Mouse (Mus musculus) C2C12 (cell line): ENCODE results near the gene Klhl35. TPM values are rescaled to one million over a fixed set of nuclear protein-coding genes. Genes with fewer than 3 reads are reported as not detected.

Experiments
- H3K27me3 ChIP-seq: one replicate; pipeline ENCODE4 v1.6.1; 2011; ENCODE audit not compliant: control insufficient read depth, insufficient read depth, insufficient read length
- H3K36me3 ChIP-seq: one replicate; pipeline ENCODE4 v1.6.1; 2011; ENCODE audit not compliant: control insufficient read depth, insufficient read depth
- H3K4me3 ChIP-seq: one replicate; pipeline ENCODE4 v1.5.1; 2011; ENCODE audit warnings: mild to moderate bottlenecking, control low read depth; ENCODE audit not compliant: poor library complexity, insufficient read depth, severe bottlenecking
- H3K79me2 ChIP-seq: one replicate; pipeline ENCODE4 v1.6.1; 2011; ENCODE audit not compliant: control insufficient read depth, insufficient read depth
- H3K79me3 ChIP-seq: one replicate; pipeline ENCODE4 v1.6.1; 2011; ENCODE audit warnings: low read depth, control low read depth
- H3ac ChIP-seq: one replicate; pipeline ENCODE3; 2011; ENCODE audit warnings: low read depth; ENCODE audit not compliant: control insufficient read depth, insufficient read length
- CEBPB ChIP-seq: IDR thresholded peaks from one replicate; pipeline ENCODE4 v1.6.1; 2011; ENCODE audit warnings: low read depth, mild to moderate bottlenecking, control low read depth, moderate library complexity
- CTCF ChIP-seq: IDR thresholded peaks from one replicate; pipeline ENCODE4 v1.5.1; 2011; ENCODE audit not compliant: control insufficient read depth, insufficient read depth, insufficient read length
- FOSL1 ChIP-seq: IDR thresholded peaks from one replicate; pipeline ENCODE4 v1.8.0; 2011; ENCODE audit warnings: mild to moderate bottlenecking, low read length; ENCODE audit not compliant: poor library complexity, insufficient read depth, severe bottlenecking
- MAX ChIP-seq: IDR thresholded peaks from one replicate; pipeline ENCODE4 v1.6.1; 2011; ENCODE audit warnings: mild to moderate bottlenecking, control low read depth
- MYOD1 ChIP-seq: IDR thresholded peaks from one replicate; pipeline ENCODE4 v1.6.1; 2011; ENCODE audit warnings: low read depth; ENCODE audit not compliant: control insufficient read depth, insufficient read length
- MYOG ChIP-seq: IDR thresholded peaks from one replicate; pipeline ENCODE4 v1.6.1; 2011; ENCODE audit not compliant: control insufficient read depth, insufficient read length; ENCODE audit errors: extremely low read depth
- USF1 ChIP-seq: IDR thresholded peaks from one replicate; pipeline ENCODE4 v1.6.1; 2011; ENCODE audit warnings: low read depth, mild to moderate bottlenecking, control low read depth, moderate library complexity
- polyA plus RNA-seq: library from polyadenylated mRNA; unstranded; fragments of >200 nt; fragmentation: generic; extraction: Trizol; gene quantifications from one replicate; pipeline ENCODE4 v1.2.1, GENCODE M21; 2012; ENCODE audit warnings: missing spikeins

Klhl35 gene
- polyA plus RNA-seq, 1 experiment: not detected

DNA sequence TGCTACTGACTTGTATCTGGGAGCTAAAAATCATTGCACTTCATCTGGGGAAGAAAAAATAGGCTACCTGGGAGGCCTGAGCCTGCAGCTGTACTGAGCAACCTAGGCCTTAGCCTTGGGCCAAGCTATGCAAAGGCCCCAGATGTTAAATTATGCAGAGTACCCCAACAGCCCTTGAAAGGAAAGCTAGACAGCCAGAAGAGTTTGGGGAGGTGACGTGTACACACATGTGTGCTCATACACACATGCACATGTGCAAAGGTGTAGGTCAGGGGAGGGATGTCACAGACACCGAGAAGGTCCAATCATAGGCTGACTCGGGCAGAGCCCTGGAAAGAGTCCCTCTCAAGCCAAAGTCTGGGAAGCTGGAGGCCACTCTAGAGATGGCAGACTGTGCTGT, 37.8 kb upstream of the Klhl35 start:
- Histone ChIP-seq H3K4me3 (no peak overlapping the region), H3K36me3 (no peaks in the 10 kb centered on the region), H3ac (no peak overlapping the region), H3K79me2 (no peaks in the 10 kb centered on the region), H3K79me3 (no peaks in the 10 kb centered on the region), H3K27me3 (no peaks in the 10 kb centered on the region)
- TF ChIP-seq USF1 (no peak), MYOD1 (no peak), CTCF (no peak), MYOG (no peak), FOSL1 (no peak), CEBPB (no peak), MAX (no peak)

DNA sequence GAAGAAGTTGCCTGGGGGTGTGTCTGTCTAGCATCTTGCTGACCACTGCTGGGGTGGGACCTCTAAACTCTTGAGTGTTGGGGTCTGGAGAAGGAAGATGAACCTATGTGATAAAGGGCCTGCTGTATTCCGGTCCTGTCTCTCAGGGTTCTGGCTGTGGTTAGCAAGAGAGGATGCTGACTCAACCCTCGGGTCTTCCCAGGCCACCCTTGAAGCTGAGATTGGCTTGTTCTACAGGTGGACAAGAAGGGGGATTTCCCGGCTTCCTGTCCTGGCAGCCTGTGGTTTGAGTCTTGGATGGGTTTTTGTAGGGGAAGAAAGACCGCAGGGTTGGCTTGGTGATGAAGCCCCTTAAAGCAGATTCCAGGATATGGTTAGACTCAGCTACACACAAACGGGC, 37.0 kb upstream of the Klhl35 start:
- H3K79me3 ChIP-seq: no peaks in the 10 kb centered on the region
- H3K27me3 ChIP-seq: no peaks in the 10 kb centered on the region
- no peak overlapping the region for H3K4me3 ChIP-seq
- TF ChIP-seq CEBPB (no peak), MAX (no peak), FOSL1 (no peak), MYOG (no peak), MYOD1 (no peak), USF1 (no peak), CTCF (no peak)
- H3K79me2 ChIP-seq: no peaks in the 10 kb centered on the region
- no peak overlapping the region for H3ac ChIP-seq
- H3K36me3 ChIP-seq: no peaks in the 10 kb centered on the region

DNA sequence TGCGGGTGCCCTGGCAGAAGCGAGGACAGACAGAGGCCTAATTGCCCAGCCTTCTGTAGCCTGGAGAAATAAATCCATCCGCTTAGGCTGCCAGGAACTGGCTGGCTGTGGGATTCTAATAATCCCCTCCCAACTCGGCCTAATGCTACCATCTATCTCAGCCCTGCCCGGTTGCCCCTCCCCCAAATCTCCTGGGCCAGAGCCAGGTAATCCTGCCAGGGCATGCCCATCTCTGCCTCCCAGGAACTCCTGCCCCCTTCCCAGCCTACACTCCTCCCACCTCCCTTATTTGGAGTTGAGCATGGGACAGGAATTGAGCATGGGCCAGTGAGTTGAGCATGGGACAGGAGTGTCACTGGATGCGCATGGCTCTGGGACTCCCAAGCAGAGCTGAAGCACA, 36.0 kb upstream of the Klhl35 start:
- no peaks in the 10 kb centered on the region for H3K36me3 ChIP-seq
- no peaks in the 10 kb centered on the region for H3K79me3 ChIP-seq
- no peak overlapping the region for H3K4me3 ChIP-seq
- TF ChIP-seq CTCF (no peak), CEBPB (no peak), MAX (no peak), USF1 (no peak), FOSL1 (no peak), MYOG (no peak), MYOD1 (no peak)
- no peak overlapping the region for H3ac ChIP-seq
- no peaks in the 10 kb centered on the region for H3K27me3 ChIP-seq
- H3K79me2 ChIP-seq: no peaks in the 10 kb centered on the region

DNA sequence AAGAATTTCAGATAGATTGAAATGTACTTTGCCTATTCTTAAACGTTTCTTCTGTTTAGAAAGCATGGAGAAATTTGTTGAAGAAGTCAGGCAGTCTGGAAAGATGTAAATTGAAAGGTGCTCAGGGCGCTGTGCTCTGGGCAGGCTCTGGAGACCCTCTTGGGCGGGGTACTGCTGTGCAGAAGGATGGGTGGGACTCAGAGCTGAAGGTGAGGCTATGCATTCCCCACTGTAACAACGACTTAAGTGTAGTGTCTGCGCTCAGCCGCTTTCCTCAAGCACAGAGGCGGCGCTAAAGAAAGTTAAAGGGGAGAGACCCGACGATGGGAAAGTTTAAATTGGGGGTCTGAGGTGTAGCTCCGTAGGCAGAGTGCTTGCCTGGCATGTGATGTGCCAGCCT, 35.6 kb upstream of the Klhl35 start:
- Histone ChIP-seq H3K4me3 (no peak overlapping the region), H3K27me3 (no peaks in the 10 kb centered on the region)
- no peak for TF ChIP-seq CEBPB
- TF ChIP-seq FOSL1: no peak
- TF ChIP-seq MAX: no peak
- no peak for TF ChIP-seq USF1
- no peak for TF ChIP-seq CTCF
- no peak for TF ChIP-seq MYOD1
- no peak for TF ChIP-seq MYOG

DNA sequence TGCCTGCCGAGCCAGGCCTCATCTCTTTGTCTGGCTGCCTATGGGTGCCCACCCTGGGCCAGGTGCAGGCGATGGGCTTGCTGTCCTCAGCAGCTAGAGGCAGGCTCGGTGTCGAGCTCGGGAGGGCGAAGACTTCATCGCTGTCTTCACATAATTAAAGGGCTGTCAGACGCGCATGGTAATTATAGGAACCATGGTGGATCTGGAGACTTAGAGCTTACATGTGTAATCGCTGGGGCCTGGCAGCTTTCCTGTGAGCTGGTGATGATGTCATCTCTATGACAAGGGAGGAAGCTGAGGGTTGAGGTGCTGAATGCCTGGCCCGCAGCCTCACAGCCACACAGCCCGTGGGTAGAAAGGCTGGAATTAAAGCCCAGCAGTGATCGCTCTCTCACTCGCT, 33.6 kb upstream of the Klhl35 start:
- no peak for TF ChIP-seq USF1
- TF ChIP-seq FOSL1: no peak
- no peak for TF ChIP-seq MYOD1
- no peak for TF ChIP-seq MAX
- no peak for TF ChIP-seq MYOG
- TF ChIP-seq CTCF: no peak
- TF ChIP-seq CEBPB: no peak
- no peaks in the 10 kb centered on the region for H3K27me3 ChIP-seq
- no peaks in the 10 kb centered on the region for H3K79me3 ChIP-seq
- H3K36me3 ChIP-seq: no peaks in the 10 kb centered on the region
- H3K4me3 ChIP-seq: no peak overlapping the region
- no peaks in the 10 kb centered on the region for H3K79me2 ChIP-seq
- no peak overlapping the region for H3ac ChIP-seq

More for the DNA sequence above, 35.6 kb upstream of the Klhl35 start:
- no peak overlapping the region for H3ac ChIP-seq
- H3K79me2 ChIP-seq: no peaks in the 10 kb centered on the region
- no peaks in the 10 kb centered on the region for H3K36me3 ChIP-seq
- no peaks in the 10 kb centered on the region for H3K79me3 ChIP-seq

DNA sequence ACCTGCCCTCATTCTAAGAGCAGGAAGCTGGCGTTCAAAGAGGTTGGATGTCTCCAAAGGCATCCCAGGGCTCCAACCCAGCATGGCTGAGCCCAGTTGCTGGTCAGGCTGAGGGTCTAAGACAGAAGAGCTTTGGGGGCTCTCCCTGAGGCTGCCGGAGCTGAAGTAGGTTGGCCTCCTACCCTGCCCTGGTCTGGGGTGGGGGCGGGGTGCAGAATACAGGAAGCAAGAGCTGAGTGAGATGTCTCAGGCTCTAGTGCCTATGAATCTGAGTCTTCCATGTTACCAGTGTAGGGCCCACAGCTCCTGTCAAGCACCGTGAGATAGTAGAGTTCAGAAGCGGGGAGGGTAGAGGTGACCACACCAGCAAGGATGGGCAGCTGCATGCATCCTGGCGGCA, 32.9 kb upstream of the Klhl35 start:
- no peak overlapping the region for H3ac ChIP-seq
- no peak overlapping the region for H3K4me3 ChIP-seq
- H3K79me2 ChIP-seq: no peaks in the 10 kb centered on the region
- no peaks in the 10 kb centered on the region for H3K36me3 ChIP-seq
- H3K27me3 ChIP-seq: no peaks in the 10 kb centered on the region
- no peak for TF ChIP-seq CEBPB
- no peak for TF ChIP-seq MAX
- no peak for TF ChIP-seq MYOG
- TF ChIP-seq CTCF: no peak
- no peak for TF ChIP-seq MYOD1
- TF ChIP-seq FOSL1: no peak
- no peak for TF ChIP-seq USF1
- H3K79me3 ChIP-seq: no peaks in the 10 kb centered on the region
